Mouse (Mus musculus) E14TG2a.4 (cell line): ENCODE data around the gene Myoc.
"Not testable (repeated sequence)": the region's sequence is repeated elsewhere in the genome, so short reads cannot be mapped to it uniquely, and the experiment has no call there.

ENCODE experiments used
- CTCF ChIP-seq: conservative IDR thresholded peaks from 2 replicates; pipeline ENCODE4 v1.5.1; 2014; ENCODE audit warnings: low read length
- NANOG ChIP-seq: IDR thresholded peaks from 2 replicates; pipeline ENCODE4 v1.6.1; 2014; ENCODE audit warnings: borderline replicate concordance, low read length, mixed read lengths

- TF ChIP-seq CTCF, NANOG: not testable (repeated sequence)
Measured at GRCm38 (mm10) chr1:162635291-162635931, 3.5 kb upstream of the Myoc start.
